Mouse (Mus musculus) stomach, postnatal 0 days (tissue): ENCODE results near the gene Gprc5c.

ENCODE experiments used
- CTCF ChIP-seq: IDR thresholded peaks from 2 replicates; pipeline ENCODE4 v1.5.1; 2016; ENCODE audit warnings: antibody characterized with exemption, low read depth, mild to moderate bottlenecking, moderate library complexity
- EP300 ChIP-seq: optimal IDR thresholded peaks from 2 replicates; pipeline ENCODE3; 2016; ENCODE audit warnings: antibody characterized with exemption

GRCm38 (mm10) chr11:114856125-114856524 lies 5.2 kb downstream of the Gprc5c start:
- no peak for TF ChIP-seq CTCF
- no peak for TF ChIP-seq EP300
